Mouse (Mus musculus): ENCODE measurements around the gene Xrcc6.
"Not testable (repeated sequence)": the region's sequence is repeated elsewhere in the genome, so short reads cannot be mapped to it uniquely, and the experiment has no call there.

Gene Xrcc6

DNA sequence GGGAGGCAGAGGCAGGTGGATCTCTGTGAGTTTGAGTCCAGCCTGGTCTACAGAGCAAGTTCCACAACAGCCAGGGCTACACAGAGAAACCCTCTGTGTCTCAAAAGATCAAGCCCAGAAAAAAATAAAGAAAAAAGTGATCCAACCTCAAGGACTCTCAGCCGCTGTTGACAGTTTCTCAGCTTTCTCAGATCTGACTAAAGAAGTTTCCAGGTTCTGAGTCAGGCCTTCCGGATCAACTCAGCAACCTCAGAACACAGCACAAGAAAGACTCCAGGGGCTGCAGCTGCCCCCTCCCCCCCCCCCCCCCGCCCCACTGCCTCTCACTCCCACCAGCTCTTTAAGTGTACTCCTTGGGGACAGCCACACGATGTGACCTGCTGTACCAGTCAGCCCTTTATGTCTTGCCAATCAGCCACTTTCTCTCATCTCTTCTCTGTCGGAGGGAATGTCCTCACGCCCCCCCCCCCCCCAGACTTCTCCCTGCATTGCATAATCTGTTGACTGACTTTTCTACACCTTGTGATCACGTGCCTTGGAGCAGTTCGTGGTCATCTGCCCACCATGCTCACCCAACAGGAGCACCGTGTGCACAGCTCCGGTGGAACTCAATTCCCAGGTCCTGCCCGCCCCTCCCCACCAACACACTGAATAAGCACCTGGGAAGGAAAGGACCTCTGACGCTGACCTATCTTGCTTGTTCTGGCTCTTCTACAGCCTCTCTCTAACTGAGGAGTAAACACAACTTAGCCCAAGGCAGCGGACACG is 21.4 kb upstream of the Xrcc6 start:
- no peak for DNase-seq (ENCODE audit: low read depth, low spot score)

DNA sequence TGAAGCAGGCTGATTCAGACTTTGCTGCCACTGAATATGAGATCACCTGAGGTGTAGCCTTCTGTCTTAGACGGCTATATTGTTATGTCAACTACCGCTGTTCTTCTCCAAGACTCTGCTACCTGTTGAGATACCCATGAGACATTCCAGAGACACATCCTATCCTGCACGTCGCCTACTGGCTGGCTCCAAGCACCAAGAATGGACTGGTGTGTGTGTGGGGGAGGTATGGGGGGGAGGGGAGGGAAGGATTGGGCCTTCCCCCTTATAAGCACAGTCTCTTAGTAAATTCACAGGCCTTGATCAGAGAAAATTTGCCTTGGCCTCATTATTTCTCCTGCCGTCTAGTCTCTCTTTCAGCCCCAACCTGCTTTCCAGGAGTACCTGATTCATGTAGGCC is 19.8 kb upstream of the Xrcc6 start:
- DNase-seq (ENCODE audit: low read depth, low spot score), result no peak

DNA sequence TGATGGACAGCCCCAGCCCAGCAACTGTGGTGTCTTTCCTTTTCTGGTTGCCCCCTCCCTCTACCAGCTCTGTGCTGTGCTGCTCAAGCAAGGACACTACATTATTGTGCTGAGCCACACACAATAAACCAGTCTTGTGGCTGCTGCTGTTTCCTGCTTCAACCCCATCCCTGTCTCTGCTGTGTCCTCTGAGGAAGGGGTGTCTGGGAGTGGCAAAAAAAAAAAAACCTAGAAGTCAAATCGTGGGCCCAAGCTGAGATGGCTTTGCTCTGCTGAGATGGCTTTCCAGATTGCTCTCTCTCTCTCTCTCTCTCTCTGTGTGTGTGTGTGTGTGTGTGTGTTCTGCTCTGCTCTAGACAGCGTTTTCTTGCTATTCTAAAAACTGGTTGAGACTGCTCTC is 19.2 kb upstream of the Xrcc6 start:
- no peak for DNase-seq (ENCODE audit: low read depth, low spot score)

DNA sequence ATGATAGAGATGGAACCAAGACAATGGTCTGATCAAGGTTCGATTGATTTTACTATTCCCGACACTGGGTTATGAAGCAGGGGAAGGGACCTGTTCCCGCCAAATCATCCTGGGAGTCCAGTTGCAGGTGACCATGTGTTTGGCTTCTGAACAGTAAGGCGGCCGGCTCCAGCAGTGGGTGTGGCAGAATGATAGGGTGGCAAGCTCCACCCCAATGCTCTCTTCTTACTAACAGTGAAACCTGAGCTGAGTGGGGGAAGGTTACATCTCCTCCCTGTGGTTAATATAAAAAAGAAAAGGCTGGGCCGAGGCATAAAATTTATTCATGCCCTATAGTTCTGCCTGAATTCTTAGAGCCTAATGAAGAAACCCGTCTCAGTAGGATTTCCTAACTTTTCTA is 18.5 kb upstream of the Xrcc6 start:
- no peak for DNase-seq (ENCODE audit: low read depth, low spot score)

DNA sequence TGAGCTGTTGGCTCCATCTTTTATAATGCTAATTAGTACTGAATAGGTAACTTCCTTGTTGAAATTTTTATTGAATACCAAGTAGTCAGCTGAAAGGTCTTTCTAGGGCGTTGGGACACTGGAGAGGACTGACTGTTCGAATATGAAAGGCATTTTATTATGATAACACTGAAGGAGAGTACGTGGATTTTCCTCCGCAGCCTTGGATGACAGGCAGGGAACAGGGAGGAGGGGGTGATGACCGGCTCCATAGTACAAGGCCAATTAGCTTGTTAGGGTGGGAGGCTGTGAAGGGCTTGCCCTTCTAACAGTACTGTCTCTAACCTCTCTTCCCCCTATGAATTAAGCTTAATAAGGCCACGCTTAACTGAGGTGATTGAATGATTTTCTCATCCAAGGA is 18.0 kb upstream of the Xrcc6 start:
- DNase-seq (ENCODE audit: low read depth, low spot score), result not testable (repeated sequence)

DNA sequence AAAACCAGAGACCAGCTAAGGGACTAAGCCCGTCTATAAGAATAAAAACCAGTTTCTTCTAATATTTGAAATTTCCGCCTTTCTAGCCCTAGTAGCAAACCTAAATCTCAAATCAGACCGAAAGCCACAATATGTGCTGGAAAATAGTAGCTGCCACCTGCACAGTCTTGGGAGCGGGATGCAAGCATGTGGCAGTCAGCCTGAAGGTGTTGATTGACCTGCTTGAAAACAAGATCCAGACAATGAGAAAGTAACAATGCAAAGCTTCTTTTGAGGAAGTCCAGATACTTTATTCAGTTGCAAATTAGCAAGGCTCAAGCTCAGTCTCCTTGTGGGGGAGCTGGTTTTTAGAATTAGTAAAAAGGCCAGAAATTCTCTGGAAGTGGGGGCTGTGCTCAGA is 17.1 kb upstream of the Xrcc6 start:
- DNase-seq (ENCODE audit: low read depth, low spot score), result not testable (repeated sequence)

DNA sequence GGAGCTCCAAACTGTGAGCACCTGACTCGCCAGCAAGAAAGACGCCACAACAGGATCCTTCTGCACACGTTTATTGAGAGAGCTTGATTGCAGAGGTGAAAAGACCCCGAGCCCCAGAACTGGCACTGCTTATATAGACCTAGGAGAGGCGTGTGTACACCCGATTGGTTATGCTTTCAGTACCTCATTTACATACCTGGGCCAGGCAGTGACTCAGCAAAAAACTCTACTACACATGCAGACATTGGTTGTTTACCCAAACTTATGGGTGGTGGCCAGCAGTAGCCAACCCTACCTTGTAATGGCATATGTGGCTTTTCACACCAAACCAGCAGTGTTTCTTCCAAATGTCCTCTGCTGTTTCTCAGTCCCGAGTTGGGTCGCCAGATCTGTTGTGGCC is 12.5 kb upstream of the Xrcc6 start:
- DNase-seq (ENCODE audit: low read depth, low spot score), result not testable (repeated sequence)

DNA sequence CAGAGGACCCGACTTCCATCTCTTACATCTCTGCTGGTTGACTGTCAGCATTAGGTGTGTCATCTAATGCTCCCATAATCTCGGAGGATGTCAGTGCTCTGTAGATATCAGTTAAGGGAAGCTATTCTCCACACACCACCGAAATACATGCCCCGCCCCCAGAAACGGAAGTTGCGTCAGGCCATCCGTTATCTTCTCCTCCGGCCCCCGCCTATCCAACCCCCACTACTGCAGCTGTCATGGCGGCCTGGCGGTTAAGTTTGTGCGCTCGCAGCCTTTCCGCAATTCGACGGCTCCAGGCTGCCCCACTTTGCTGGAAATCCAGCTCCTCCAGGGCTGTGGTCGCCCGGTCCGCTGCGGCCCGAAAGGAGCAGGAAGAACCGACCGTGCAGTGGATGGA is 7.3 kb upstream of the Xrcc6 start, which contains the start of gene 1700029P11Rik:
Gene 1700029P11Rik (plus strand): TSS at position 220 of the 400 bp plus-strand sequence.
- DNase-seq (ENCODE audit: low read depth, low spot score), result no peak

DNA sequence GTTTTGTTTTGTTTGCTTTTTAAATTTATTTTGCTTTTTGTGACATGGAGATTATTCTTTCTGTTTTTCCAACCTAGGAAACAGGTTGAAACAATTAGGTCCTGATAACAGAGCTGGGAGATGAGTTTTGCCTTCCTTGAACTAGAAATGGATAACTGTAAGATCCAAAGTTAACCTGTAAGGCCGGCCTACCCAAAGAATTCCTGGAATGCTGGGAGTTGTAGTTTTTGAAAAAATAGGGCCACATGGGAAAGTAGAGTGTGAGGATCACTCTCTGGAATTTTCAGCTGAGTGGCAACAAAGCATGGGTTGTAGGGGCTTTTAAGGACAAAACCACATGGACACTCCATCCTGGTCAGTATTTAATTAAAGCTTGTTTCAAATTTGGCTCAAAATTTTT is 5.5 kb upstream of the Xrcc6 start:
- no peak for DNase-seq (ENCODE audit: low read depth, low spot score)

DNA sequence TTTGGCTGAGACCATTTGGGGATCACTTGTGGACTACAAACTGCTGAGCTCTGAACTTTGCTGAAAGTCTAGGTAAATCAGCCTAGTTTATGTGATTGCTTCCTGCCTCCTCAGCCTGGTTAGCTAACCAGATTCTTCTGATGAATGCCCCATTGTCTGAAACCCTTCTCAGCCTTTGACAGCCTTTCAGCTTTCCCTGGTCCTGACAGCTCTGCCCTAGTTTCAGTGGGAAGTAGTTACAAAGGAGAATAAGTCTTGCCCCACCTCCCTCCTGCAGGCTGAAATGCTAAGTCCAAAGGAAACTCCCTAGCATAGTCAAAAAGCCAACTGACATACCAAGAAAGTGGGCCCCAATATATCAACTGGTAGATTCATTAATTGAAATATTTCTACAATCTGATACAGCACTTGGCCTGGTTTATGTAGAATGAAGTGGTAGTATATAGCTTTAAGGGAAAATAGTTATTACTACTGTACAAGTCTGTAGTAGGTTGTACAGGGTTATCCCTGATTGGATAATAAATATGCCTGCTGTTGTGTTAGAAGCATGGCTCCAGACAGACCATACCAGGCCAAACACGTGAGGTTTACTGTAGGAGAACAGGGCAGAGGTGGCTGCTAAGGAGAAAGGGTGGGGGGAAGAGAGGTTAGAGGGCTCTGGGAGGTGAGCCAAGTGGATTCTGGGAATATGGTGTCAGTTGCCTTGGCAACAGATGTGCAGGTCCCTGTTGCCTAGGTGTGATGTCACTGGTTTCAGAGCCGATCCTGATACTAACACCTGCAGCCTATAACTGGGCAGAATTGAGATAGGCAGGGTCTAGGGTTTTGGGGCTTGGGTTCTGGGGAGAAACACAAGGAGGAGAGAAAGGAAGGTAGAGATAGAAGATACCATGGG is 2.1 kb upstream of the Xrcc6 start:
- no peak for DNase-seq (ENCODE audit: low read depth, low spot score)

DNA sequence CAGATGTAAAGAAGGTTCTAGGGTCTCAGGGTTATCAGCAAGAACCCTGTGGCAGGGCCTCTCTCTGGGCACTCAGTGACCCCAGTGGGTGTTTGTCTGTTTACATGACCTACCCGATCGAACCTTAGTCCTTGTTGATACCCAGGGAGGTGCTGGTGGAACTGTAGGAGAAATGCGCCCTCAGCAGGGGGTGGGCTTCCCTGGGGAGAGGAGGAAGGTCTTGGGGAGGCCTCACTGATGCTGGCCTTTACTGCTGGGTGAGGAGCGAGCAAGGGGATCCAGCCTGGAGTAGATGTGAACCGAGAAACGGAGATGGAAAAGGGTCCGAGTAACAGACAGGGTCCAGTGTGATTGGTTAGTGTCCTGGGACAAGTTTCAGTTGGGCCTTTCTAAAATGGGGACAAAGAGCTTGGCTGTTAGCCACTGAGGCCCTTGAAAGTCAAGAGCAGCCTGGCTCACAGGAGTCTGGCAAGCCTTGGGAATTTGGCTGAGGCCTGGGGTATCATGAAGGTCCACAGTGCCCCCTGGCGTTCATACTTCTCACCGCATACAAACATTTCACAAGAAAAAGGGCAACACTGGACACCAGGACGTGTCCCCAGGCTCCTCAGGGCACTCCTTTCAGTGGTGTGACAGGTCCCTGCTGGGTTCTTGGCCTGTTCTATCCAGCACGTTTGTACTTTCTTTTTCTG is 1.9 kb downstream of the Xrcc6 start:
- DNase-seq (ENCODE audit: low read depth, low spot score), result peak; percentile 91

DNA sequence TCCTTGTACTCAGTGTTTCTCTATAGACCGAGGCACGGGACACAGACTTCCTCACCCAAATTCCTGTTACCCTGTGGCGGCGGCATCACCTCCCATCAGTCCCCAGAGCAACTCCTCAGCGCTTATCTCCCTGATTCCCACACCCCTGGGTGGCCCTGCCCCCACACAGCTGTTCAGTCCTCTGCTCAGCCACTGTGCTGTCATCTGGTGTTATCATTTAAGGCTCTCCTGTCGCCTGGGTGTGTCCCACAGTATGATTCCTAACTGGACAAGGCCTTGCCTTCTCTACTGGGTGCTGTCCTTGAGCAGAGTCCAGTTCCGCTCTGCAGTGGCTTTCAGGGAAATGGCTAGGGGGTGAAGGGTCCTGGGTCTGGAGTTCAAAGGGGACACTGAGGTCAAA is 2.9 kb downstream of the Xrcc6 start:
- no peak for DNase-seq (ENCODE audit: low read depth, low spot score)

DNA sequence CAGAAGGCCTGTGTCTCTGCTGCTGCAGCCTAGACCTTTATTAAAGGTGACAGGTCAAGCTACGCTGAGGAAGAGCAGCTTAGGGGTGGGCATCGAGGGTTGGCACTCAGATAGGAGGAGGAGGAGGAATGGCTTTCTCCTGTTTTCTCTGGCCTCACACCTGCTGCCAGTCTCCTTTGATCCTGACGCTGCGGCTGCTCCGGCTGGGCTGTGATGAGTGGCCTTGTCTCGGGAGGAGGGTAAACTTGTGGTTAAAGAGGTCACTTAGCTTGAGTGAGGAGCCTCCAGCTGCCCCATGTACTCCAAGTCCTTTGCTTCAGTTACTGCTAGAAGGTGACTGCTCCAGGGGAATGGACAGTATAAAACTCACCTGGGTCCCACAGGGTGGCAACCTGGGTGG is 6.4 kb downstream of the Xrcc6 start:
- no peak for DNase-seq (ENCODE audit: low read depth, low spot score)

DNA sequence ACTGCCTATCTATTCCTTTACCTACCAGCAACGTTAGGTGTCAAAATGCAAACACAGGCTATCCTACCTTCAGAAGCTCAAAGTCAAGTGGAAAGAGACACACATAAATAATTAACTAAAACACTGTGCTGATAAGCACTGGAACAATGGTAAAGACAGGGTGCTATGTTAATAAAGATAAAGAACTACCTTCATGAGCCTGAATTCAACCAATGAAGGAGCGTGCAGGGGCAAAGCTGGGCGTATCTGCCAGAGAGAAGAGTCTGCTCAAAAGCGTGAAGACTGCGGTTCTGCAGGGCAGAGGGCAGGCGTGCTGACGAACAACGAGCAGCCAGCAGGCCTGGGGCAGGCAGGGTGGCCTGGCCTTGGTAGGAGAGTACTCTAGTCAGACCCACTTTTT is 16.6 kb downstream of the Xrcc6 start:
- no peak for DNase-seq (ENCODE audit: low read depth, low spot score)

DNA sequence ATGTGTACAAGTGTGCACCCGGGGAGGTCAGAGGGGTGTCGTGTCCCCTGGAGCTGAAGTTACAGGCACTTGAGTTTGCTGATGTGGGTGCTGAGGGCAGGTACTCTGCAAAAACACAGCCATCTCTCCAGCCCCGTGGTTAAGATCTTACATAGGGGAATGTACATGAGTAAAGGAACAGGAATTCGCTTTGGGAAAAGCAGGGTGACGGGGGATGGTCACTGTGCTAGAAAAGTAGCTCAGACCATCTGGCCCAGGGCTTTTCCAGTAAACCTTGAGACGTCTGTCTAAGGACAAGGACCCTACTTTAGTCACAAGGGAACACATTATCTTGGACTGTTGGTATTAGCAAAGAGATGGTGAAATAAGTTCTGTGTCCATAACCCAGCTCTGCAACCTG is 24.3 kb downstream of the Xrcc6 start:
- DNase-seq (ENCODE audit: low read depth, low spot score), result no peak

DNA sequence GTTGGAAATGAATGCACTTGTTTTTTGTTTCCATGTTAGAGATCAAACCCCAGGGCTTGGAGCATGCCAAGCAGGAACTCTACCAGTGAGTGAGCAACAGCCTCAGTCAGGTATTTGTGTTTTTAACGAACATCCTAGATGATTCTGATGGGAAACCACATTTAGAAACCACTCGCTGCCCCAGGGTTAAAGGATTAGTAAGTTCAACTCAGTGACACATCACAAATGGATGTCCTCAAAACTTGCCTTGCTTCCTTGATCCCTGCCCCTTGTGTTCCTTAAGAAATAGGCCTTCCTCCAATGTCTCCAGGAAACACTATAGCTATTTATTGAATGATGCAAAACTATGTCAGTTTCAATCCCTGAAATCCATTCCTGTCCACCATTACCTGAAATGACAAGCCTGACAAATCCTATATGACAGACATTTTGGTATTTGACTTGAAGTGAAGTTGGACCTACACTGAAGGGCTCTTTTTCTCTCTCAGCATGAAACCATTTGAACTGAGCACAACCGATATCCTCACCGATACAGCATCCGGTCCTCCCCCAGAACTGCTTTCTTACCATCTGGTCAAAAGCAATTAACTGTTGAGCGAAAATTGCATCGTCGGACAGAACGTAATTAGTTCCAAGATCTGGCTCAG is 27.2 kb downstream of the Xrcc6 start:
- DNase-seq (ENCODE audit: low read depth, low spot score), result no peak

DNA sequence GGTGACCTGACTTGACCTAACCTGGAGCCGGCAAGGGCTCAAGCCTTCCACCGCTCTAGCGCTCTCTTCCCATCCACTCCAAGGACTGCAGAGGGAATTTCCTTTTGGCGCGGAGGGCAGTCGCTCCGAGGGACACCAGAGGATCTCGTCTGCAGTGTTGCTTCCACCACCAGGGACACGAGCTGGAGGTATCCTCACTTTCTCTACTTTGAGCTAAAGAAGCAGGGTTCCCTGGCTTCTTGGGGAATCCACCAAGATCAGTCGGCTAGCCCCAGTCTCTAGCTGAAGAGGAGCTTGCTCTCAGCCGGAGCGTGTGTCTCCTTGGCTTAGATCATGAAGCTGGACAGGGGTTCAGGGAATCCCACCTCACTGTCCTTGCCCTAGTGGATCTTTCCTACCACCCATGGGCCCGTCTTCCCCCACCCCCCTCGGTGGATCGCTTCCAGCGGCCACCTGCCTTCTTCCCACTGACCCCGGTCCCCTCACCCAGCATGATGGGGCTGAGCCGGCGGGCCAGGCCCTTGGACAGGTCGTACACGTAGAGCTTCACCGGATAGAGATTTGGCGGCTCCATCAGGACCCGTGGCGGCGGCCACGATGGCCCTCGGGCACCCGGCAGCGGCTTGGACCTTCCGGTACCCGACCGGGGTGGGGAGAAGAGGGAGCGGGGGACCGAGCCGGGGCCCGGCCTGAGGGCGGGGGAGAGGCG is 27.9 kb downstream of the Xrcc6 start:
- peak; percentile 6 for DNase-seq (ENCODE audit: low read depth, low spot score)

DNA sequence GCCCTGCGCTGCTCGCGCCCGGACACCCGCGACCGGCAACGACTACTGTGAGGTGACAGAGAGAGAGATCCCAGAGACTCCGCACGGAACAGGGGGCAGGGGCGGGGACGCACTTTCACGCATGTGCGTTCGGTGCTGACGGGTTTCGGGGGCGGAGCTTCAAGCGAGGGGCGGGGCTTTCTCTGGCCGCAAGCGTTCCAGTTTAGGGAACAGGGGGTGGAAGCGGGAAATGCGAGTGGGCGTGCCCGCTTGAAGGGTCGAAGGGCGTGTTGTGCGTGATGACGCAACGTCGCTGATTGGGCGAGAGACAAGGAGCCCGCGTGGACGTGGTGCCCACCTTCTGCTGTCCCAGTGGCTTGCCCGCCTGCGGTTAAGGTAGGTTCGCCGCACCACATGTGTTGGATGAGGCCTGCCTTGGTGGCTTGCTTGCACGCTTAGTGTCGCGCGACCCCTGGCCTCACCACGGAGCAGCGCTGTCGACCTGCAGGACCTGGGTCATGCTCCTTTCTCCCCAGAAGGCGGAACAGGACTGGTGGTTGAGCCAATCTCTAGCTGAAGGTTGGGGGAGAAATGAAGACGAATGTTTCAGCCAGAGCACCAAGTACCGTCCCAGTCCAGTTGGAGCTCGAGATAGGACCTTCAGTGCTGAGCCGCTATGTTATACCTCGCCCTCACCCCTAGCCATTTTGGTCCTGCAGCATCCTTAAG is 28.6 kb downstream of the Xrcc6 start:
- DNase-seq (ENCODE audit: low read depth, low spot score), result peak; percentile 98

DNA sequence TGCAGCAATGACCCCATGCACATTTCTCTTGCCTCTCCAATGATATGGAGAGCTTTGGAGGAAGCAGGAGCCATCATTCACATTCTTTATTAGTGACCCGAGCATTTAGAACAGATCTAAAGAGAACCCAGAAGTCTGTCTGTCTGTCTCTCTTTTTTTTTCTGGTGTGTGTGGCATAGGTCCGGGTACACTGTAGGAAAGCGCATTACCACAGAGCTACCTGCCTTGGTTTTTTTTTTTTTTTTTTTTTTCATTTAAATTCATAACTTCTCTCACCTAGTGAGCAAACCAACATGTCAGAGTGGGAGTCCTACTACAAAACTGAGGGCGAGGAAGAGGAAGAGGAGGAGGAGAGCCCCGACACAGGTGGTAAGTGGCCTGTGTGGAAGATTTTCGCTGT is 29.2 kb downstream of the Xrcc6 start:
- no peak for DNase-seq (ENCODE audit: low read depth, low spot score)

DNA sequence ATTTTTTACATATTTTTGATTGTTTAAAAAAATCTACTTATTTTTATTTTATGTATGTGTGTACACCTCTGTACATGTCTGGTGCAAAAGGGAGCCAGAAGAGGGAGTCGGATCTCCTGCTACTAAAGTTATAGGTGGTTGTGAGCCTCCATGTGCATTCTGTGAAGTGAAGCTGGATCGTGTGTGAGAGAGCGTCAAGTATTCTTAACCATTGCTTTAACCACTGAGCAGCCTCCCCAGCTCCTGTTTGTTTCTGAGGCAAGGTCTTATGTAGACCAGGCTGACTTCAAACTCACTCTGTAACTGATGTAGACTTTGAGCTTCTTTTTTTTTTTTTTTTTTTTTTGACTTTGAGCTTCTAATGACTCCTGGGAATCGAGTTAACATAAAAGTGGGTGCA is 29.8 kb downstream of the Xrcc6 start:
- DNase-seq (ENCODE audit: low read depth, low spot score), result no peak

DNA sequence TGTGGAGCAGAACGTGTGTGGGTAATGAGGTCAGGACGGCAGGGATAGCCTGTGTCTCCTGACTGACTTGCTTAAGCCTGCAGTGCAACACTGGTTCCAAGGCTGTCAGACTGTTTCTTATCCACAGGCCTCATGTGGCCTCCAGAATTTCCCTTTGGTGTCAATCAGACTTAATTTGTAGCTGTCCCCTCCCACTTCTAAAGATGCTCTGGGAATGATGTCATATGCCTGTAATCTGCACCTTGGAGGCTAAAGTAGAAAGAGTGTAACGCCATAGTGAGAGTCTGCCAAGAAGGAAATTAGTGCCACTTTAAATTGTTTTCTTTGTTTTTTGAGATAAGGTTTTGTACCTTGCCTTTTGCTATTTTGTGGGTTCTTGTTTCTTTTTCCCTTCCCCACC is 31.7 kb downstream of the Xrcc6 start:
- no peak for DNase-seq (ENCODE audit: low read depth, low spot score)

All from forelimb bud, embryonic 11.5 days (tissue).